Mouse (Mus musculus): Measurements from ENCODE around the gene G6pc2.

DNA sequence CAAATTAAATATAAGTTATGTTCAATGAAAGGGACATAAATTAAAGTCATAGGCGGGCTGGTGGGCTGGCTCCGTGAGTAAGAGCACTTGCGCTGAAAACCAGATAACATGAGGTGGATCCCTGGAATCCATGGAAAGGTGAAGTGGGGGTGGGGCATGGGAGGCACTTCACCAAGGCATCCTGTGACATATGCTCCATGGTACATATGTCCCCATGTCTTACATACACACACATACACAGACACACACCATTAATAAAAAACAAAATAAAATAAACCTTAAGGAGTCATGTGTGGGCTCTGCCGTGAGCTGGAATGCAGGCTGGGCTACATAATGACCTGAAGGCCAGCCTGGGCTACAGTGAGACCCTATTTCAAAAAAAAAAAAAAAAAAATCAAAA, 31.2 kb upstream of the G6pc2 start:
- no peak for TF ChIP-seq POLR2A (IDR thresholded peaks at IDR 0.05; ENCODE audit: borderline replicate concordance, insufficient read depth, low read length)
- no peak for TF ChIP-seq CTCF (IDR thresholded peaks at IDR 0.05; ENCODE audit: borderline replicate concordance, insufficient read depth, low read depth, low read length)
